Mouse (Mus musculus) leukemia stem cell, adult 10-12 weeks (primary cell): ENCODE results near the gene Gtpbp1. TPM values are rescaled to one million over a fixed set of nuclear protein-coding genes. Genes with fewer than 3 reads are reported as not detected.

Experiments used
- polyA plus RNA-seq: library from polyadenylated mRNA; stranded (reverse); fragments of >175 nt; gene quantifications from 2 replicates; pipeline ENCODE4 v1.2.3, GENCODE M21; 2012; ENCODE audit warnings: low replicate concordance

The Gtpbp1 gene
- 113 and 151 TPM in 2 replicates for polyA plus RNA-seq

GRCm38 (mm10) chr15:79690426-79691022 lies at the start of gene Gtpbp1:
Gtpbp1 (plus strand) TSS chr15:79690845.

GRCm38 (mm10) chr15:79658531-79659375 lies 31.9 kb upstream of the Gtpbp1 start, which contains the start of the genes Fam227a and Cby1:
Fam227a (minus strand) TSS chr15:79658956.
Cby1 (plus strand) TSS chr15:79659199.

GRCm38 (mm10) chr15:79670249-79670971 lies 20.2 kb upstream of the Gtpbp1 start, which contains the start of gene Tomm22:
Tomm22 (plus strand) TSS chr15:79670861.

GRCm38 (mm10) chr15:79687646-79688267 lies 2.9 kb upstream of the Gtpbp1 start, which contains the start of gene Josd1:
Josd1 (minus strand) TSS chr15:79687919.

GRCm38 (mm10) chr15:79741921-79742705 lies 51.5 kb downstream of the Gtpbp1 start, which contains the start of gene Sun2:
Sun2 (minus strand) TSS chr15:79742536.

Other genes with a start within 250 kb of the Gtpbp1 start
- 30.9 and 51.5 TPM in 2 replicates for gene Csnk1e, start 235.3 kb upstream of the Gtpbp1 start, polyA plus RNA-seq
- gene Kcnj4, start 185.6 kb upstream of the Gtpbp1 start, polyA plus RNA-seq: not detected in 2 replicates
- gene Kdelr3, start 174.4 kb upstream of the Gtpbp1 start, polyA plus RNA-seq: 0.20 TPM in 1 of 2 replicates, not detected in the other
- gene Ddx17, start 144.1 kb upstream of the Gtpbp1 start, polyA plus RNA-seq: 56.6 and 58.3 TPM in 2 replicates
- gene Dmc1, start 85.7 kb upstream of the Gtpbp1 start, polyA plus RNA-seq: not detected in 2 replicates
- gene Fam227a, start 31.9 kb upstream of the Gtpbp1 start, polyA plus RNA-seq: 0.03 and 0.14 TPM in 2 replicates
- gene Cby1, start 31.6 kb upstream of the Gtpbp1 start, polyA plus RNA-seq: 82.1 and 89.2 TPM in 2 replicates
- 99.5 and 101 TPM in 2 replicates for gene Tomm22, start 20.0 kb upstream of the Gtpbp1 start, polyA plus RNA-seq
- 70.7 and 83.5 TPM in 2 replicates for gene Josd1, start 2.9 kb upstream of the Gtpbp1 start, polyA plus RNA-seq
- gene Sun2, start 51.7 kb downstream of the Gtpbp1 start, polyA plus RNA-seq: 58.0 and 63.2 TPM in 2 replicates
- 12.0 and 21.0 TPM in 2 replicates for gene Dnal4, start 87.0 kb downstream of the Gtpbp1 start, polyA plus RNA-seq
- gene Nptxr, start 113.9 kb downstream of the Gtpbp1 start, polyA plus RNA-seq: 0.45 and 1.6 TPM in 2 replicates
- gene Npcd, start 143.4 kb downstream of the Gtpbp1 start, polyA plus RNA-seq: 0.36 TPM in 1 of 2 replicates, not detected in the other
- gene Cbx6, start 143.8 kb downstream of the Gtpbp1 start, polyA plus RNA-seq: 33.5 and 38.6 TPM in 2 replicates
- gene Apobec3, start 200.8 kb downstream of the Gtpbp1 start, polyA plus RNA-seq: 1.2 and 3.2 TPM in 2 replicates